Mouse (Mus musculus) liver, embryonic 14.5 days (tissue): ENCODE measurements at regions not wholly inside any gene's neighbourhood (a gene's known extent, or its start where the extent isn't known, plus 50 kb on each side); places are given as distances from the start of the nearest gene placed in this dataset.

ENCODE experiments used
- CTCF ChIP-seq: IDR thresholded peaks from 2 replicates; pipeline ENCODE4 v1.5.1; 2016; ENCODE audit warnings: antibody characterized with exemption, low read depth, control low read depth
- EP300 ChIP-seq: IDR thresholded peaks from 2 replicates; pipeline ENCODE4 v1.6.1; 2016; ENCODE audit warnings: antibody characterized with exemption, low read depth

DNA sequence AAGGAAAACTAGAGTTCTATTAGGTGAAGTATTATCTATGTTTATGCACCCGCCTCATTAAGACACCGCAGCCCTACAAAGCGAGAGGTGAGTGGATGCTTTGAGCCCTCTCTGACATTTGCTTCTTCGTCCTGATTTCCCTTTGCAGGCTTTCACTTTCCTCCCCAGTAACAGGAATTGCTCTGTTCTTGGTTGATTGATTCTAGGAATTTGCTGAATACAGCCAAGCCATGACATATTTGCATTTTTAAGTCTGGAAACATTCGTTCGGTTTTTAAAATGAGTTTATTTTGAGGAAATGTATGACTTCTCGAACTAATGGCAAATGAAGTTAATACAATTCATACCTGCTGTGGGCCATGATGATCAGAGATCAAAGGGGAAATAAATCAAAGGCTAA, 246.5 kb upstream of the Prkcq start:
- no peak for TF ChIP-seq CTCF
- no peak for TF ChIP-seq EP300
